Mouse (Mus musculus) C2C12 (cell line): ENCODE measurements around the gene Fgd2.

Experiments
- CEBPB ChIP-seq: IDR thresholded peaks from one replicate; pipeline ENCODE4 v1.6.1; 2011; ENCODE audit warnings: low read depth, mild to moderate bottlenecking, control low read depth, moderate library complexity
- CTCF ChIP-seq: IDR thresholded peaks from one replicate; pipeline ENCODE4 v1.5.1; 2011; ENCODE audit not compliant: control insufficient read depth, insufficient read depth, insufficient read length
- MAX ChIP-seq: IDR thresholded peaks from one replicate; pipeline ENCODE4 v1.6.1; 2011; ENCODE audit warnings: mild to moderate bottlenecking, control low read depth
- MYOD1 ChIP-seq: IDR thresholded peaks from one replicate; pipeline ENCODE4 v1.6.1; 2011; ENCODE audit warnings: low read depth; ENCODE audit not compliant: control insufficient read depth, insufficient read length

- TF ChIP-seq CTCF (no peak), MYOD1 (no peak), CEBPB (no peak), MAX (no peak)
These were observed 48.6 kb upstream of the Fgd2 start for GRCm38 (mm10) chr17:29312082-29312481.
